Mouse (Mus musculus) cerebellum, adult 2 months (tissue): ENCODE measurements around the gene Lrrc8a. TPM values are rescaled to one million over a fixed set of nuclear protein-coding genes. Genes with fewer than 3 reads are reported as not detected.

Source experiments
- DNase-seq, 2 experiments: peaks; one replicate each; pipeline ENCODE4 v3.0.0; 2021
- H3K27ac ChIP-seq: fragments of 200-500 bp; 2 replicates; pipeline ENCODE4 v1.5.1; 2012; ENCODE audit warnings: low read length, control low read depth, inconsistent platforms; ENCODE audit not compliant: insufficient read depth
- H3K27me3 ChIP-seq: fragments of 200-500 bp; 2 replicates; pipeline ENCODE4 v1.6.1; 2012; ENCODE audit warnings: inconsistent platforms, mild to moderate bottlenecking, low read length, moderate library complexity; ENCODE audit not compliant: control insufficient read depth, insufficient read depth
- H3K4me1 ChIP-seq: fragments of 200-500 bp; 2 replicates; pipeline ENCODE4 v1.6.1; 2011; ENCODE audit warnings: low read length; ENCODE audit not compliant: control insufficient read depth, insufficient read depth
- H3K4me3 ChIP-seq: fragments of 200-500 bp; replicated peaks from 2 replicates; pipeline ENCODE3; 2011; ENCODE audit warnings: mild to moderate bottlenecking, low read depth, low read length, control low read depth; ENCODE audit not compliant: insufficient read depth
- CTCF ChIP-seq: fragments of 200-500 bp; IDR thresholded peaks from 2 replicates; pipeline ENCODE4 v1.5.1; 2011; ENCODE audit warnings: low read depth, mild to moderate bottlenecking, control low read depth, low read length, moderate library complexity, borderline replicate concordance; ENCODE audit not compliant: insufficient read depth
- POLR2A ChIP-seq: fragments of 200-500 bp; IDR thresholded peaks from 2 replicates; pipeline ENCODE4 v1.6.1; 2011; ENCODE audit warnings: low read length, control low read depth, borderline replicate concordance; ENCODE audit not compliant: insufficient read depth
- WGBS: fragments of 180-500 bp; shearing (Covaris S2); methylation state at CpG from one replicate; pipeline ENCODE4 v1.1.7; 2018; 5-methylcytosine and 5-hydroxymethylcytosine counted together
- polyA plus RNA-seq: library from polyadenylated mRNA; depleted of rRNA; stranded (reverse); fragments of >200 nt; gene quantifications from 2 replicates; pipeline ENCODE4 v1.2.3, GENCODE M21; 2012; rRNA removed

The Lrrc8a gene
- 54.8 and 58.0 TPM in 2 replicates for polyA plus RNA-seq

DNA sequence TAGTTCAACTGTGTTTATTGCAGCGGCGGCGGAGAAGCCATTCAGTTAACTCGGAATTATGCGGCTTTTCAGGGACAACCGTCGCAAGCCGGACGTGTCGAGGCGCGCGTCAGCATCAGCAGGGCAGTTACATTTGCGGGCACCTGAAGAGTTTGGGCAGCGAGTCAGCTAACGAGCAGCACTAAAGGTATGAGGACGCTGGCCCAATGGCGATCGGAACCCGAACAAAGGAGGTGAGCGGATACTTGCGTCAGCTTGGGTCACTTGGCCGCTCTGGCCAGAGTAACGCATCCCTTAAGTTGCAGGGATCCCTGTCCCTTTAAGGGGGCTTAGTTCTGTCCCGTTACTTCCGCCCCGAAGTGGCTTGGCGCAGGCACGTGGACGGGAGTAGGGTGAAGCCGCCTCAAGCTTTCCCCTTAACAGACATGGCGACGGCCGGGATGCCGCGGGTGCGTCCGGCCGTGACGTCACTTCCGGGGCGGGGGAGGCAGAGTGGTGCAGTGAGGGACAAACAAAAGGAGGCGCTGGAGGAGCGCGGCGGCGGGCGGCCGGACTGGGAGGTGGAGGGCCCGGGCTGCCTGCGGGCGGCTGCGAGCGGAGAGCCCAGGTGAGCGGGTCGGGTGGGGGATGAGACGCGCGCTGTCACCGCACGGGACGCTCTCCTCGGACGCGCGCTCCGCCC lies at the start of gene Lrrc8a:
Gene Lrrc8a (plus strand): TSS at position 517 of the 682 bp plus-strand sequence.
- H3K4me3 ChIP-seq, result peak within 1 kb of the TSS; percentile 74
- WGBS, result under 1% methylated on average over 59 of the region's 67 CpGs
- peaks cover 27% of the 10 kb centered on the region for H3K4me1 ChIP-seq
- peak within 1 kb of the TSS; percentile 72 for H3K27ac ChIP-seq
- H3K27me3 ChIP-seq, result no peaks in the 10 kb centered on the region
- peak; percentile 100 for DNase-seq
- TF ChIP-seq CTCF (peak; percentile 24; the same call in 1 of the 2 replicates), POLR2A (peak; percentile 62; the same call in 1 of the 2 replicates)

DNA sequence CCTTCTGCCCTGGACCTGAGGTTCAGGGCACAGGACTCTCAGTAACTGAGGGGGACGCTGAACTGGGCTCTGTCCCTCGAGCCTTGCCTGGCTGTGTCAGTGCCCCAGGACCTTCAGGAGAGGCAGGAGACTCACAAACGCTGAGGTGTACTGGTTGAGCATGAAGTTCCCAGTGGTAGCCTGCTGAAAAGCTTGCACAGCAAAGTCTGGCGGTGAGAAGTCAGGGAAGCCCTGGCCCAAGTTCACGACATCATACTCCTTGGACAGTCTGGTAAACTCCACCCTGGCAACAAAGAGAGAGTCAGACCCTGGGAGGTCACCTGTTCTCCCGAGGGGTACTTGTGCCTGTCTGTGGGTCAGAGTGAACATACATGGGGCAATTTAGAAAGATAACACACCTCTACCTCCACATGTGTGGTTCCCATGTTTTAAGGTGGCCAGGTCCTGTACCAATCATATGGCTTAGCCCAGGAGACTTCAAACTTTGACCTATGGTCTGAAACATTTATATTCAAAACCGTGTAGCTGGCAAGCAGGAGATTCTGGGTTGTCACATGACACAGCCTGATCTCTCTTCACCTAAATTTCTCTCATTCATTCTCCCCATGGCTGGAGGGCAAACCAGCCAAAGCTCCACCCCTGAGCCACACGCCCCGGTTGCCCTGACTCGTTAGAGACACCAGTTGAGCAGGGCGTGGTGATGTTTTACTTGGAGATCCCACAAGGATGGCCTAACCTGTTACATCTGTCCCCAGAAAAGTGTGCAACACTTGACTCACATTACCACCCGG lies 45.5 kb upstream of the Lrrc8a start:
- no peaks in the 10 kb centered on the region for H3K27me3 ChIP-seq
- no peak for TF ChIP-seq CTCF
- no peak for TF ChIP-seq POLR2A
- no peaks in the 10 kb centered on the region for H3K4me1 ChIP-seq
- 79% methylated on average over 12 of the region's 12 CpGs for WGBS
- H3K27ac ChIP-seq, result no peak overlapping the region
- H3K4me3 ChIP-seq, result no peak overlapping the region
- no peak for DNase-seq

DNA sequence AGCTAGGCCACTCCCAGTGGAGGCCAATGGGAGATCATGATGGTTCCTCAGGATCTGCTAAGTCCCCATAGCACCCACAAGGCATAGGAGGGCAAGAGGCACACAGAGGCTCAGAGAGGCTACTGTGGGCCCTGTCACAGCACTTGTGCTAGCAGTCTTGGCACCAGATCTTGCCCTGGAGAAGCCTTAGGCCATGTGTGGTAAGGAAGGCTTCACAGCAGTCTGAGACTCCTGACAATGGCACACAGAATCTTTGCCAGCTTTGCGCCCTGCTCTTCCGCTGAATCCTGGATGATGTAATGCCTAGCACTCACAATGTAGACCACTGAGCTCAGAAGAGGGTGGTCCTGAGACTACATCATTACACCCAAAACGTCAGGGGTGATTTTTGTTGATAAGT lies 42.9 kb upstream of the Lrrc8a start:
- WGBS, result 53% methylated on average over 3 of the region's 3 CpGs
- TF ChIP-seq CTCF (no peak), POLR2A (no peak)
- DNase-seq, result no peak
- no peak overlapping the region for H3K27ac ChIP-seq
- H3K4me3 ChIP-seq, result no peak overlapping the region
- H3K4me1 ChIP-seq, result no peaks in the 10 kb centered on the region
- no peaks in the 10 kb centered on the region for H3K27me3 ChIP-seq

DNA sequence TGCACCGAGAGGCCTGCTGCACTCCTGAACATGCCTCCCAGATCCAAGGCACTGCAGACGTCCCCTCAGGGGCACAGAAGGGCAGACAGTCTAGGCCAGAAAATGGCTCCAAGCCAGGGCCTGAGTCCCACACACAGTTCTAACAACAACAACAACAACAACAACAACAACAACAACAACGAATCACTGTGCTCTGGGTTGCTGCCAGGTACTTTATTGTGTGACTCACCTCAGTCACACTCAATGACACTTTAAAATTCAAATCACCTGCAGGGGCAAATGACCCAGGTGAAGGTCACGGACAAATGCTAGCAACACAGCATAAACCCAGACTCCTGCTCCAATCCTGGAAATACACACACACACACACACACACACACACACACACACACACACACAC lies 39.5 kb upstream of the Lrrc8a start:
- Histone ChIP-seq H3K27ac (no peak overlapping the region), H3K27me3 (no peaks in the 10 kb centered on the region), H3K4me1 (no peaks in the 10 kb centered on the region), H3K4me3 (no peak overlapping the region)
- TF ChIP-seq CTCF (no peak), POLR2A (no peak)
- no peak for DNase-seq
- 53% methylated on average over 4 of the region's 4 CpGs for WGBS

DNA sequence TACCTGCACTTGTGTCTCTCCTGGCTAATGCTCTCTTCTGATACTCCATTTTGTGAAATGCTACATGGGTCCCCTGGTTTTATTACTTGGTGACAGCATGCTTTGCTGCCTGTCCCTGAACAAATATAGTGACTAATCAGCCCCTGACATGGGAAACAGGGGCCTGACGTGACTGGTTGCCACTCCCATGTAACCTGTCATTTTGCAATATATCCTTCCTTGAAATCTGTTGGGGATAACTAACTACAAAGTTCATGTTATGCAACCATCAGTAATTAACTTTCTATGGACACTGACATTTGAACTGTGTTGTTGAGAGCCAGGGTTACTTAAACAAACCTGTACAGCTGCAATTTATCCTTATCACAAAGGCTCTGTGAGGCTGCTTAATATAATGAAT lies 37.5 kb upstream of the Lrrc8a start:
- Histone ChIP-seq H3K27me3 (no peaks in the 10 kb centered on the region), H3K4me1 (peaks cover 5% of the 10 kb centered on the region; the same call in 1 of the 2 replicates), H3K4me3 (no peak overlapping the region), H3K27ac (no peak overlapping the region)
- 87% methylated on average over 1 of the region's 1 CpGs for WGBS
- no peak for DNase-seq
- no peak for TF ChIP-seq CTCF
- TF ChIP-seq POLR2A, result no peak

DNA sequence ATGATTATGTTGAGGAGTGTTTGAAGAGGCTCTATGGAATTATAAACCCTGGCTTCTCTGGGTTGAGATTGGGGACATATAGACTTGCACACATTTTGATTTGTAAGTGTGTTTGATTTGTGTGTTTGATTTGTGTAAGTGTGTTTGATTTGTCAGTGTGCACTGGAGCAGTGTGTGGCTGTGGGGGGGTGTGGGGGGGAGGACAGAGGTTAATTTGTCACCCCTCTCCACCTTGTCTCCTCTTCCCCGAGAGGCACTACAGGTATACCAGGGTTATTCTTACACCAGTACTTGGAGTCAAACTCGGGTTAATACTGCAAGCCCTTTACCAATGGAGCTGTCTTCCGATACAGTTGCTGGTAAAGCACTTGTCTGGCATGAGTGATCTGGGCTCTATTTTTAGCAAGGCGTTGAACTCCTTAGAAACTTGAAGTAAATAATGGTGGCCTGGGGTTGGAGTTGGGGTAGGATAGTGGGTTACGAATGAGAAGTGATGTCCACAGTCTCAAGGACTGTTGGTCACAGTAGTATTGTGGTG lies 37.1 kb upstream of the Lrrc8a start:
- TF ChIP-seq POLR2A, result no peak
- no peak for TF ChIP-seq CTCF
- WGBS, result 88% methylated on average over 5 of the region's 5 CpGs
- Histone ChIP-seq H3K4me1 (peaks cover 5% of the 10 kb centered on the region; the same call in 1 of the 2 replicates), H3K4me3 (no peak overlapping the region), H3K27ac (no peak overlapping the region), H3K27me3 (no peaks in the 10 kb centered on the region)
- no peak for DNase-seq

DNA sequence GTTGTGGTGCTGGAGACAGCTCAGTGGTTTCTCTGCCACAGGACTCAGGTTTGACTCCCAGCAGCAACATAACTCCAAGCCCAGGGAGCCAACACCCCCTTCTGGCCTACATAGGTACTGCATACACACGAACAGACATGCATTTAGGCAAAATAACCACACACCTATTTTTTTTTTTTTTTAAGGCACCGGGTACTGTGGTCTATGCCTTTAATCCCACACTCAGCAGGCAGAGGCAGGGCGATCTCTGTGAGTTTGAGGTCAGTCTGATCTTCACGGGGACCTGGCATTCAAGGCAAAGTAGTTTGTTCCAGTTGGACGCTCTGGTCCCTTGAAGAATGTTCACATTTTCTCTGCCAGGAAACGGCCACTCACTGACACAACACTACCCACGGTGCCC lies 34.1 kb upstream of the Lrrc8a start:
- TF ChIP-seq POLR2A, result no peak
- peak; percentile 40; the same call in 1 of the 2 replicates for TF ChIP-seq CTCF
- DNase-seq, result peak in 1 of 2 experiments; percentile 25
- peaks cover 11% of the 10 kb centered on the region for H3K4me1 ChIP-seq
- no peaks in the 10 kb centered on the region for H3K27me3 ChIP-seq
- no peak overlapping the region for H3K4me3 ChIP-seq
- 65% methylated on average over 7 of the region's 7 CpGs for WGBS
- H3K27ac ChIP-seq, result no peak overlapping the region

DNA sequence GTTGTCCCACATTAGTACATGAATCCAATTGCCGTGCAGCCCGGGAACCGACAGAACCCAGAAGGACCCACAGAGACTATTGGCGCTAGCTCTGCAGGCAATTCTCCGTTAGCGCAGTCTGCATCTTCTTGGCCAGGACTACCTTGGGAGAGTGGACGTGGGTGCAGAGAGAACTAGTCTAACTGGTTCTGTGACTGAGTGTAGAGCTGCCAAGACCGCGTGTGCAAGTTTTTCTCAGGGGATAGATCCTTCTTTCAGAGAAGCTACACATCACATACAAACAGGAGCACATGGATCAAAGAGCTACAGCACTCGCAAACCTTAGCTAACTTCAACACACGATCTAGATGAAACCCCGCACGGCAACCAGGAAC lies 32.3 kb upstream of the Lrrc8a start:
- DNase-seq, result no peak
- Histone ChIP-seq H3K4me1 (peaks cover 11% of the 10 kb centered on the region), H3K27ac (peak overlapping the region; percentile 18; the same call in 1 of the 2 replicates), H3K4me3 (peak overlapping the region; percentile 77), H3K27me3 (no peaks in the 10 kb centered on the region)
- TF ChIP-seq POLR2A, result no peak
- no peak for TF ChIP-seq CTCF
- WGBS, result under 1% methylated on average over 13 of the region's 13 CpGs
